Mouse (Mus musculus): Measurements from ENCODE around the gene Asgr2. TPM values are rescaled to one million over a fixed set of nuclear protein-coding genes. Genes with fewer than 3 reads are reported as not detected.

The Asgr2 gene
- not detected in 2 replicates for polyA plus RNA-seq (2012; ENCODE audit: insufficient read depth, insufficient read length, low replicate concordance, missing spikeins)

- Histone ChIP-seq H3K27ac (ENCODE audit: insufficient read depth, low read depth, low read length) (no peak within 1 kb of the TSS), H3K4me1 (ENCODE audit: control insufficient read depth, insufficient read depth, low read length) (no peaks in the 10 kb centered on the region), H3K4me3 (ENCODE audit: insufficient read depth, low read depth, low read length) (no peak within 1 kb of the TSS)
- WGBS = 76% methylated on average over 12 of the region's 12 CpGs
- no peak for TF ChIP-seq POLR2A (IDR thresholded peaks at IDR 0.05; ENCODE audit: insufficient read depth, low read depth, low read length)
- TF ChIP-seq CTCF (IDR thresholded peaks at IDR 0.05; ENCODE audit: insufficient read depth, low read depth, low read length) = no peak
Observed at GRCm38 (mm10) chr11:70091986-70092783, at the start of gene Asgr2. Gene Asgr2, plus strand, starts transcription at chr11:70092644.

GRCm38 (mm10) chr11:70043665-70044064, 48.8 kb upstream of the Asgr2 start:
- no peak overlapping the region for H3K4me3 ChIP-seq (ENCODE audit: insufficient read depth, low read depth, low read length)
- no peak for TF ChIP-seq POLR2A (IDR thresholded peaks at IDR 0.05; ENCODE audit: insufficient read depth, low read depth, low read length)
- TF ChIP-seq CTCF (IDR thresholded peaks at IDR 0.05; ENCODE audit: insufficient read depth, low read depth, low read length) = no peak
- H3K4me1 ChIP-seq (ENCODE audit: control insufficient read depth, insufficient read depth, low read length) = no peaks in the 10 kb centered on the region
- WGBS = 91% methylated on average over 7 of the region's 7 CpGs
- H3K27ac ChIP-seq (ENCODE audit: insufficient read depth, low read depth, low read length) = no peak overlapping the region

- TF ChIP-seq CTCF (IDR thresholded peaks at IDR 0.05; ENCODE audit: insufficient read depth, low read depth, low read length) (no peak), POLR2A (IDR thresholded peaks at IDR 0.05; ENCODE audit: insufficient read depth, low read depth, low read length) (no peak)
- H3K27ac ChIP-seq (ENCODE audit: insufficient read depth, low read depth, low read length) = no peak overlapping the region
- 48% methylated on average over 9 of the region's 9 CpGs for WGBS
Observed at GRCm38 (mm10) chr11:70045435-70045834, 47.0 kb upstream of the Asgr2 start.

GRCm38 (mm10) chr11:70049366-70049765, 43.1 kb upstream of the Asgr2 start:
- 62% methylated on average over 6 of the region's 6 CpGs for WGBS
- Histone ChIP-seq H3K4me3 (ENCODE audit: insufficient read depth, low read depth, low read length) (no peak overlapping the region), H3K4me1 (ENCODE audit: control insufficient read depth, insufficient read depth, low read length) (peaks cover 3% of the 10 kb centered on the region), H3K27ac (ENCODE audit: insufficient read depth, low read depth, low read length) (no peak overlapping the region)
- TF ChIP-seq CTCF (IDR thresholded peaks at IDR 0.05; ENCODE audit: insufficient read depth, low read depth, low read length) (no peak), POLR2A (IDR thresholded peaks at IDR 0.05; ENCODE audit: insufficient read depth, low read depth, low read length) (no peak)

More at GRCm38 (mm10) chr11:70045435-70045834, 47.0 kb upstream of the Asgr2 start:
- H3K4me3 ChIP-seq (ENCODE audit: insufficient read depth, low read depth, low read length) = no peak overlapping the region
- no peaks in the 10 kb centered on the region; the same call in 1 of the 2 replicates for H3K4me1 ChIP-seq (ENCODE audit: control insufficient read depth, insufficient read depth, low read length)

GRCm38 (mm10) chr11:70049816-70050215, 42.6 kb upstream of the Asgr2 start:
- 51% methylated on average over 10 of the region's 10 CpGs for WGBS
- no peak overlapping the region for H3K4me3 ChIP-seq (ENCODE audit: insufficient read depth, low read depth, low read length)
- H3K4me1 ChIP-seq (ENCODE audit: control insufficient read depth, insufficient read depth, low read length) = peaks cover 3% of the 10 kb centered on the region
- TF ChIP-seq POLR2A (IDR thresholded peaks at IDR 0.05; ENCODE audit: insufficient read depth, low read depth, low read length) (no peak), CTCF (IDR thresholded peaks at IDR 0.05; ENCODE audit: insufficient read depth, low read depth, low read length) (no peak)
- H3K27ac ChIP-seq (ENCODE audit: insufficient read depth, low read depth, low read length) = no peak overlapping the region

- Histone ChIP-seq H3K4me3 (ENCODE audit: insufficient read depth, low read depth, low read length) (no peak overlapping the region), H3K4me1 (ENCODE audit: control insufficient read depth, insufficient read depth, low read length) (peaks cover 7% of the 10 kb centered on the region), H3K27ac (ENCODE audit: insufficient read depth, low read depth, low read length) (no peak overlapping the region)
- no peak for TF ChIP-seq CTCF (IDR thresholded peaks at IDR 0.05; ENCODE audit: insufficient read depth, low read depth, low read length)
- TF ChIP-seq POLR2A (IDR thresholded peaks at IDR 0.05; ENCODE audit: insufficient read depth, low read depth, low read length) = no peak
- WGBS = 50% methylated on average over 7 of the region's 7 CpGs
Observed at GRCm38 (mm10) chr11:70053156-70053555, 39.3 kb upstream of the Asgr2 start.

- H3K4me3 ChIP-seq (ENCODE audit: insufficient read depth, low read depth, low read length) = no peak within 1 kb of the TSS
- 88% methylated on average over 10 of the region's 10 CpGs for WGBS
- H3K4me1 ChIP-seq (ENCODE audit: control insufficient read depth, insufficient read depth, low read length) = peaks cover 7% of the 10 kb centered on the region
- H3K27ac ChIP-seq (ENCODE audit: insufficient read depth, low read depth, low read length) = no peak within 1 kb of the TSS
- TF ChIP-seq POLR2A (IDR thresholded peaks at IDR 0.05; ENCODE audit: insufficient read depth, low read depth, low read length) (no peak), CTCF (IDR thresholded peaks at IDR 0.05; ENCODE audit: insufficient read depth, low read depth, low read length) (no peak)
Observed at GRCm38 (mm10) chr11:70053898-70054570, 38.4 kb upstream of the Asgr2 start, which contains the start of gene Asgr1. Gene Asgr1, plus strand, starts transcription at chr11:70054085.

- Histone ChIP-seq H3K27ac (ENCODE audit: insufficient read depth, low read depth, low read length) (no peak overlapping the region), H3K4me3 (ENCODE audit: insufficient read depth, low read depth, low read length) (no peak overlapping the region), H3K4me1 (ENCODE audit: control insufficient read depth, insufficient read depth, low read length) (peaks cover 4% of the 10 kb centered on the region; the same call in 1 of the 2 replicates)
- WGBS = 22% methylated on average over 18 of the region's 18 CpGs
- TF ChIP-seq POLR2A (IDR thresholded peaks at IDR 0.05; ENCODE audit: insufficient read depth, low read depth, low read length) (no peak), CTCF (IDR thresholded peaks at IDR 0.05; ENCODE audit: insufficient read depth, low read depth, low read length) (peak; percentile 57; the same call in 1 of the 2 replicates)
Observed at GRCm38 (mm10) chr11:70055618-70056214, 36.7 kb upstream of the Asgr2 start.
